Mouse (Mus musculus): ENCODE data around the gene Nt5c2.

- TF ChIP-seq POLR2A (IDR thresholded peaks at IDR 0.05; ENCODE audit: low read depth, low read length): no peak
- TF ChIP-seq CTCF (IDR thresholded peaks at IDR 0.05; ENCODE audit: borderline replicate concordance, insufficient read depth, low read length): no peak
These were observed 158.2 kb downstream of the Nt5c2 start for GRCm38 (mm10) chr19:46856780-46857179.
